ENCODE assay signal across 9 mouse cellular contexts in genomic region chr14:93142076-93142475, GRCm38 (mm10).
DNase-seq lines count a peak whose midpoint lies in the region.
"Had no signal": no experiment of that assay in that cellular context is flagged by ENCODE, and none has a peak within 500 bp of the region (broad histone marks: within the 10 kb centered on the region; RNA-seq: fewer than 3 reads in every experiment).

No protein-coding gene starts in this region.

- DNase-seq in kidney, adult 9 months, result peak; percentile 1
- no peak for DNase-seq in kidney, adult 11 months
- peak; percentile 11 for DNase-seq in adrenal gland, postnatal 10 days
- DNase-seq in adrenal gland, postnatal 25 days, result peak; percentile 13
- peak; percentile 17 for DNase-seq in cerebellum, adult 9-11 months
- no peak for DNase-seq in thymus, postnatal 36 days
- no peak for DNase-seq in embryo, embryonic 10.5 days (ENCODE audit: low spot score)
- DNase-seq: heart, postnatal 36 days; kidney, adult 18-20 months had no signal

Comparison
In these comparisons a context has a peak if more than half of its experiments do, and no peak if none do; other contexts are left out.
1. DNase-seq: peak in kidney, adult 9 months (single experiment), adrenal gland, postnatal 10 days (single experiment), adrenal gland, postnatal 25 days (single experiment) and cerebellum, adult 9-11 months (single experiment); none in kidney, adult 11 months (single experiment), thymus, postnatal 36 days (0 of 2) and embryo, embryonic 10.5 days (single experiment).